Mouse (Mus musculus) heart, postnatal 0 days (tissue): ENCODE results near the gene Fam177a.
"Not testable (repeated sequence)": the region's sequence is repeated elsewhere in the genome, so short reads cannot be mapped to it uniquely, and the experiment has no call there.

Experiments
- CTCF ChIP-seq: IDR thresholded peaks from 2 replicates; pipeline ENCODE4 v1.5.1; 2016; ENCODE audit warnings: antibody characterized with exemption, control low read depth, low read depth
- EP300 ChIP-seq: IDR thresholded peaks from 2 replicates; pipeline ENCODE4 v1.6.1; 2016; ENCODE audit warnings: antibody characterized with exemption, low read depth

DNA sequence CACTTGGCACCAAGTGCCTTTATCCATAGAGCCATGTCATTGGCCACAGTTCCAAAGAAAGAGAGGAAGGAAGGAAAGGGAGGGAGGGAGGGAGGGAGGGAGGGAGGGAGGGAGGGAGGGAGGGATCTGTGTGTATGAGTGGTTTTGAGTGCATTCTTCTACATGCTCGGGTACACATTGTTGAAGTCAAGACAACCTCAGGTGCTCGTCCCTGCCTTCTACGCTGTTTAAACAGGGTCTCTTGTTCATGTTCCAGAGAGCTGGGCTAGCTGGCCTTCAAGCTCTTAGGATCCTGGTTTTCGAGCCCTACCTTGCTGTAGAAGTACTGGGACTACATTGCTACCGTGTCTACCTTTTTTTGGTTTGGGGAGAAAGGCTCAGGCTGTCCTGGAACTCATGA is 64.9 kb downstream of the Fam177a start:
- TF ChIP-seq CTCF, EP300: not testable (repeated sequence)
